ENCODE assay signal across 27 mouse cellular contexts in genomic region chr2:134838185-134838584, GRCm38 (mm10). TPM values are rescaled to one million over a fixed set of nuclear protein-coding genes. Genes with fewer than 3 reads are reported as not detected.
DNase-seq lines count a peak whose midpoint lies in the region; ATAC-seq and TF ChIP-seq lines count a peak whose summit lies in the region.
"Had no signal": no experiment of that assay in that cellular context is flagged by ENCODE, and none has a peak within 500 bp of the region (broad histone marks: within the 10 kb centered on the region; RNA-seq: fewer than 3 reads in every experiment).

No protein-coding gene starts in this region.

- ATAC-seq in liver, embryonic 11.5 days (replicated peaks; ENCODE audit: low FRiP score) = peak; percentile 85
- ATAC-seq in liver, embryonic 13.5 days (ENCODE audit: low read depth) = peak; percentile 85
- peak; percentile 56 for ATAC-seq in liver, embryonic 16.5 days (ENCODE audit: low read depth)
- peak; percentile 73 for ATAC-seq in megakaryocyte-erythroid progenitor cell, adult 5-6 weeks (replicated peaks; ENCODE audit: low FRiP score, low TSS enrichment, poor library complexity, severe bottlenecking)
- no peak for ATAC-seq in forebrain, postnatal 0 days
- ATAC-seq: forebrain, embryonic 14.5 days; hindbrain, embryonic 16.5 days; Patski had no signal

- no peaks in the 10 kb centered on the region for H3K4me1 ChIP-seq in liver, embryonic 11.5 days (replicated peaks; ENCODE audit: control insufficient read depth, insufficient read depth, low read length)
- H3K4me1 ChIP-seq in liver, embryonic 13.5 days (replicated peaks) = peaks cover 13% of the 10 kb centered on the region; the same call in 1 of the 2 replicates
- H3K4me1 ChIP-seq in liver, embryonic 16.5 days (ENCODE audit: control insufficient read depth, low read depth, low read length) = no peaks in the 10 kb centered on the region
- H3K4me1 ChIP-seq in forebrain, postnatal 0 days (ENCODE audit: insufficient read depth) = no peaks in the 10 kb centered on the region
- H3K4me1 ChIP-seq: embryonic facial prominence, embryonic 10.5 days; embryonic facial prominence, embryonic 13.5 days; forebrain, embryonic 10.5 days; heart, embryonic 12.5 days; heart, embryonic 15.5 days; hindbrain, embryonic 10.5 days; hindbrain, embryonic 13.5 days had no signal

- no peak overlapping the region for H3K4me3 ChIP-seq in liver, embryonic 11.5 days (ENCODE audit: low read depth, low read length)
- no peak overlapping the region for H3K4me3 ChIP-seq in liver, embryonic 13.5 days (replicated peaks)
- no peak overlapping the region for H3K4me3 ChIP-seq in liver, embryonic 16.5 days (ENCODE audit: low read depth, low read length)
- no peak overlapping the region for H3K4me3 ChIP-seq in forebrain, postnatal 0 days (ENCODE audit: low read depth, low read length)
- H3K4me3 ChIP-seq: embryonic facial prominence, embryonic 10.5 days; embryonic facial prominence, embryonic 13.5 days; forebrain, embryonic 10.5 days; heart, embryonic 12.5 days; heart, embryonic 15.5 days; hindbrain, embryonic 10.5 days; hindbrain, embryonic 13.5 days had no signal

- 88% methylated on average over 1 of the region's 1 CpGs for WGBS in liver, embryonic 11.5 days
- WGBS in liver, embryonic 13.5 days (ENCODE audit: insufficient replicate concordance) = 47% methylated on average over 1 of the region's 1 CpGs
- WGBS in liver, embryonic 16.5 days (ENCODE audit: insufficient replicate concordance) = 47% methylated on average over 1 of the region's 1 CpGs
- WGBS in forebrain, postnatal 0 days = 91% methylated on average over 1 of the region's 1 CpGs

- TF ChIP-seq CTCF in forebrain, postnatal 0 days (IDR thresholded peaks at IDR 0.05; ENCODE audit: low read depth) = no peak

- no peak overlapping the region for H3K27ac ChIP-seq in liver, embryonic 11.5 days (ENCODE audit: low read depth, low read length)
- H3K27ac ChIP-seq in liver, embryonic 13.5 days = no peak overlapping the region
- no peak overlapping the region for H3K27ac ChIP-seq in liver, embryonic 16.5 days (ENCODE audit: low read length)
- no peak overlapping the region for H3K27ac ChIP-seq in forebrain, postnatal 0 days (ENCODE audit: low read depth, low read length)
- H3K27ac ChIP-seq: embryonic facial prominence, embryonic 10.5 days; embryonic facial prominence, embryonic 13.5 days; forebrain, embryonic 10.5 days; heart, embryonic 15.5 days; hindbrain, embryonic 10.5 days; hindbrain, embryonic 13.5 days had no signal

- no peak for DNase-seq in liver, embryonic 11.5 days (ENCODE audit: low spot score)
- DNase-seq in liver = no peak
- no peak for DNase-seq in liver, embryonic 13.5 days
- DNase-seq in forebrain, postnatal 0 days = no peak
- DNase-seq in adrenal gland, postnatal 25 days = no peak
- no peak for DNase-seq in embryo, embryonic 9.5 days (ENCODE audit: extremely low spot score)
- DNase-seq: adrenal gland, adult 2 months; adrenal gland, postnatal 36 days; cerebellum, adult 18-20 months; cerebellum, adult 9-10 months; cerebellum, postnatal 14 days; gastrocnemius, postnatal 25 days; heart, adult 18-20 months; heart, postnatal 10 days; heart, postnatal 36 days had no signal

- H3K36me3 ChIP-seq in liver, embryonic 11.5 days (ENCODE audit: control insufficient read depth, insufficient read depth, low read length) = no peaks in the 10 kb centered on the region
- no peaks in the 10 kb centered on the region for H3K36me3 ChIP-seq in liver, embryonic 13.5 days
- no peaks in the 10 kb centered on the region for H3K36me3 ChIP-seq in liver, embryonic 16.5 days (ENCODE audit: control insufficient read depth, insufficient read depth)
- no peaks in the 10 kb centered on the region for H3K36me3 ChIP-seq in forebrain, postnatal 0 days (ENCODE audit: insufficient read depth)
- H3K36me3 ChIP-seq: embryonic facial prominence, embryonic 10.5 days; embryonic facial prominence, embryonic 13.5 days; forebrain, embryonic 10.5 days; heart, embryonic 12.5 days; heart, embryonic 15.5 days; hindbrain, embryonic 10.5 days; hindbrain, embryonic 13.5 days had no signal

- H3K27me3 ChIP-seq in liver, embryonic 11.5 days (replicated peaks; ENCODE audit: control insufficient read depth, insufficient read depth, low read length) = no peaks in the 10 kb centered on the region
- no peaks in the 10 kb centered on the region for H3K27me3 ChIP-seq in liver, embryonic 13.5 days
- H3K27me3 ChIP-seq in liver, embryonic 16.5 days (ENCODE audit: control insufficient read depth, insufficient read depth, low read depth, low read length) = no peaks in the 10 kb centered on the region
- H3K27me3 ChIP-seq in forebrain, postnatal 0 days (ENCODE audit: insufficient read depth, low read length) = no peaks in the 10 kb centered on the region
- H3K27me3 ChIP-seq: embryonic facial prominence, embryonic 13.5 days; heart, embryonic 12.5 days; heart, embryonic 15.5 days; hindbrain, embryonic 13.5 days; Patski had no signal

- H3K9me3 ChIP-seq in liver, embryonic 11.5 days (ENCODE audit: control insufficient read depth, low read length) = no peaks in the 10 kb centered on the region
- H3K9me3 ChIP-seq in liver, embryonic 13.5 days (replicated peaks) = no peaks in the 10 kb centered on the region
- H3K9me3 ChIP-seq in liver, embryonic 16.5 days (replicated peaks; ENCODE audit: control insufficient read depth, low read length) = no peaks in the 10 kb centered on the region
- H3K9me3 ChIP-seq in forebrain, postnatal 0 days (ENCODE audit: low read length) = no peaks in the 10 kb centered on the region
- H3K9me3 ChIP-seq: embryonic facial prominence, embryonic 10.5 days; embryonic facial prominence, embryonic 13.5 days; forebrain, embryonic 10.5 days; heart, embryonic 12.5 days; heart, embryonic 15.5 days; hindbrain, embryonic 10.5 days; hindbrain, embryonic 13.5 days had no signal

- no peak overlapping the region for H3K9ac ChIP-seq in liver, embryonic 11.5 days (ENCODE audit: low read depth, low read length)
- H3K9ac ChIP-seq in liver, embryonic 13.5 days = no peak overlapping the region
- no peak overlapping the region for H3K9ac ChIP-seq in liver, embryonic 16.5 days (ENCODE audit: low read depth, low read length)
- H3K9ac ChIP-seq in forebrain, postnatal 0 days = no peak overlapping the region
- H3K9ac ChIP-seq: embryonic facial prominence, embryonic 13.5 days; heart, embryonic 12.5 days; heart, embryonic 15.5 days; hindbrain, embryonic 13.5 days had no signal

- no peak overlapping the region for H3K4me2 ChIP-seq in liver, embryonic 11.5 days
- H3K4me2 ChIP-seq in liver, embryonic 13.5 days = no peak overlapping the region
- no peak overlapping the region for H3K4me2 ChIP-seq in liver, embryonic 16.5 days (ENCODE audit: low read depth, low read length)
- H3K4me2 ChIP-seq in forebrain, postnatal 0 days (ENCODE audit: low read depth) = no peak overlapping the region
- H3K4me2 ChIP-seq: embryonic facial prominence, embryonic 13.5 days; heart, embryonic 12.5 days; heart, embryonic 15.5 days; hindbrain, embryonic 13.5 days had no signal

RNA-seq across cellular contexts. Expression of gene Plcb1, which starts 52.3 kb away (rescaled TPM):
- polyA plus RNA-seq in liver, embryonic 11.5 days (2014; fragmentation: Nextera tagmentation; extraction: Ambion mirVana) = 5.6 and 7.9 TPM in 2 replicates
- polyA plus RNA-seq in liver, embryonic 13.5 days (2015; fragmentation: Nextera tagmentation; extraction: Ambion mirVana) = 2.4 and 2.5 TPM in 2 replicates
- polyA plus RNA-seq in liver, embryonic 16.5 days (2015; fragmentation: Nextera tagmentation; extraction: Ambion mirVana) = 3.9 and 4.6 TPM in 2 replicates
- total RNA-seq in megakaryocyte-erythroid progenitor cell, adult 5-6 weeks (2014; fragmentation: Nextera tagmentation) = not detected in 2 replicates
- total RNA-seq in megakaryocyte-erythroid progenitor cell, adult 5-6 weeks (2017) = 0.89 and 1.2 TPM in 2 replicates
- total RNA-seq in forebrain, postnatal 0 days (2014; rRNA removed) = 58.2 and 61.8 TPM in 2 replicates
- polyA plus RNA-seq in forebrain, postnatal 0 days (2015; fragmentation: Nextera tagmentation; extraction: Ambion mirVana) = 20.7 and 37.7 TPM in 2 replicates
- 84.0 and 96.1 TPM in 2 replicates for total RNA-seq in adrenal gland, postnatal 25 days (2021)
